Mouse (Mus musculus) ES-E14 (cell line): ENCODE measurements around the gene Tnfsfm13. TPM values are rescaled to one million over a fixed set of nuclear protein-coding genes. Genes with fewer than 3 reads are reported as not detected.

ENCODE experiments used
- DNase-seq: peaks from one replicate; pipeline ENCODE4 v3.0.0-alpha.2; 2013; ENCODE audit warnings: low read depth, low spot score
- H3K27ac ChIP-seq: 2 replicates; pipeline ENCODE4 v1.5.1; 2012; ENCODE audit warnings: low read depth, mild to moderate bottlenecking, low read length, moderate library complexity, mixed read lengths; ENCODE audit not compliant: poor library complexity, insufficient read depth, severe bottlenecking
- H3K36me3 ChIP-seq: 2 replicates; pipeline ENCODE4 v1.6.1; 2012; ENCODE audit warnings: mild to moderate bottlenecking, low read length, moderate library complexity, mixed read lengths; ENCODE audit not compliant: control insufficient read depth, poor library complexity, insufficient read depth, severe bottlenecking
- H3K4me1 ChIP-seq, 2 experiments: fragments of 150-350 bp in 1 of 2; sonication (generic) in 1 of 2; 2 replicates each; pipeline ENCODE4 v1.6.1; 2012; ENCODE audit warnings: low read length in 2 of 2, mild to moderate bottlenecking in 1 of 2, mixed read lengths in 1 of 2; ENCODE audit not compliant: control insufficient read depth in 2 of 2, insufficient read depth in 2 of 2, poor library complexity in 1 of 2
- H3K4me3 ChIP-seq, 2 experiments: fragments of 150-350 bp in 1 of 2; sonication (generic) in 1 of 2; 2 replicates each; pipeline ENCODE4 v1.5.1; 2012; ENCODE audit warnings: low read length in 2 of 2, low read depth in 1 of 2, mild to moderate bottlenecking in 1 of 2, mixed read lengths in 1 of 2; ENCODE audit not compliant: insufficient read depth in 1 of 2, poor library complexity in 1 of 2, severe bottlenecking in 1 of 2
- H3K9ac ChIP-seq: 2 replicates; pipeline ENCODE4 v1.6.1; 2012; ENCODE audit warnings: low read depth, mild to moderate bottlenecking, low read length, mixed read lengths; ENCODE audit not compliant: poor library complexity, insufficient read depth, severe bottlenecking
- H3K9me3 ChIP-seq: fragments of 150-350 bp; sonication (generic); 2 replicates; pipeline ENCODE4 v1.6.1; 2012; ENCODE audit warnings: low read depth, mild to moderate bottlenecking, low read length; ENCODE audit not compliant: control insufficient read depth, insufficient read depth
- CHD2 ChIP-seq: IDR thresholded peaks from 2 replicates; pipeline ENCODE4 v1.6.1; 2014; ENCODE audit warnings: mild to moderate bottlenecking, low read depth, low read length, inconsistent platforms
- HCFC1 ChIP-seq: IDR thresholded peaks from 2 replicates; pipeline ENCODE4 v1.6.1; 2012; ENCODE audit warnings: low read length, inconsistent platforms, borderline replicate concordance; ENCODE audit not compliant: insufficient read depth
- MAFK ChIP-seq: IDR thresholded peaks from 2 replicates; pipeline ENCODE4 v1.6.1; 2014; ENCODE audit warnings: mild to moderate bottlenecking, low read depth, low read length, inconsistent platforms; ENCODE audit not compliant: insufficient read depth
- ZC3H11A ChIP-seq: IDR thresholded peaks from 2 replicates; pipeline ENCODE4 v1.6.1; 2012; ENCODE audit warnings: low read depth, mild to moderate bottlenecking, inconsistent platforms, low read length, borderline replicate concordance
- ZNF384 ChIP-seq: IDR thresholded peaks from 2 replicates; pipeline ENCODE4 v1.6.1; 2012; ENCODE audit warnings: low read depth, low read length, inconsistent platforms
- in situ Hi-C, 2 experiments: fragments of 600-800 bp; cut with MboI; formaldehyde crosslinking; loops; one replicate each; pipeline ENCODE4 v1.15.1; 2025; ENCODE audit warnings: low sequenced_read_pairs in 2 of 2, inconsistent platforms in 1 of 2; ENCODE audit not compliant: unreplicated experiment in 2 of 2
- total RNA-seq: library from RNA; depleted of rRNA; stranded (reverse); fragments of 300-350 nt; gene quantifications from 2 replicates; pipeline ENCODE4 v1.2.3, GENCODE M21; 2012

The Tnfsfm13 gene
- total RNA-seq, 1 experiment: 13.7 TPM

DNA sequence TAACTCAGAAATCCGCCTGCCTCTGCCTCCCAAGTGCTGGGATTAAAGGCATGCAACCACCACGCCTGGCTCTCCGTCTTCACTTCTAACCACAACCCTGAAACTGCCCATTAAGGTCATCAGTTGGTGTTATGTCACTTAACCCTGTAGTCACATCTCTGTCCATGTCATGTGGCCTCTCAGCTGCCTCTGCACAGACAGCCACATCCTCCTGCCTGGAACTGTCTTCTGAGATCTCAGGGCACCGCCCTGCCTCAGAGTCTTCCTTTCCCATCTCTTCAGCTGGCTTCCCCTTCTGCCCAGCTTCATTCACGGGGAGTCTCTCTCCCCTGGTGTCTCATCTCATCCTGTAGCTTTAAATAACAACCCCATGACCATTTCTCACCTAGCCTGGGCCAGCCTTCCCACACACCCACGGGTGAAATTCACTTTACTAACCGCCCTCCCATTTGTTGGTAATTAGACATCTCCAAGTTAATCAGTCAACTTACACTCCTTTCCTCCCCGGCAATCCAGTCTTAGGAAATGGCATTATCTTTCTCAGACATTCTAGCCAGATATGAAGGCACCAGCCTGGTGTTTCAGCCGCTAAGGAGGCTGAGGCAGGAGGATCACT is 3.6 kb downstream of the Tnfsfm13 start:
- Histone ChIP-seq H3K27ac (peak overlapping the region; percentile 35; the same call in 1 of the 2 replicates), H3K36me3 (peaks cover 8% of the 10 kb centered on the region; the same call in 1 of the 2 replicates), H3K9ac (no peak overlapping the region), H3K4me3 (no peak overlapping the region), H3K4me1 (peaks cover 9 to 32% of the 10 kb centered on the region in 2 experiments; a peak in 3 of 4 replicates), H3K9me3 (no peaks in the 10 kb centered on the region)
- no peak for DNase-seq
- in situ Hi-C loops: no loop called here
- no peak for TF ChIP-seq HCFC1
- TF ChIP-seq CHD2: no peak
- no peak for TF ChIP-seq ZC3H11A

DNA sequence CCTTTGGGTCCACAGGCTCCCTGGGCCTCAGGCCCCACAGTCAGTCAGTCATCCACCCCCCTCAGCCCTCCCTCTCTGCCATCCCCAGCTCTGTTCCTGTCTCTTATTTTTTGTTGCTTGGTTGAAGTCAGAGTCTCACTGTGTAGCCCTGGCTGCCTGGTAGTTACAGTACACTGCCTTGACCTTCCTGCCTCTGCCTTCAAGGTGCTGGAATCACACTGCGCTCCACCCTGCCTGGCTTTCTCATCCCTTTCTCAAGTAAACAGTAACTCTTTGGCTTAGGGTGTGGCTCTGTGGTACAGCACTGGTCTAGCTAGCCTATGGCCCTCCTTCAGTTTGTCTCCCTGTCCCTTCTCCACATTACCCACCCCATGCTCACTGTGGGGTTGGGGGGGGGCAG is 6.0 kb downstream of the Tnfsfm13 start:
- DNase-seq: no peak
- H3K36me3 ChIP-seq: peaks cover 8% of the 10 kb centered on the region; the same call in 1 of the 2 replicates
- peaks cover 9 to 38% of the 10 kb centered on the region in 2 experiments; a peak in 3 of 4 replicates for H3K4me1 ChIP-seq
- H3K27ac ChIP-seq: peak overlapping the region; percentile 38; the same call in 1 of the 2 replicates
- H3K9me3 ChIP-seq: no peaks in the 10 kb centered on the region
- no peak for TF ChIP-seq MAFK
- no peak for TF ChIP-seq ZNF384
- no peak for TF ChIP-seq ZC3H11A
- TF ChIP-seq CHD2: no peak
- no peak for TF ChIP-seq HCFC1
- in situ Hi-C loops: no loop called here
- H3K4me3 ChIP-seq: 0 out of 4 replicates have a peak overlapping the region, but pooled peaks of 1 of the 2 experiments have one; percentile 6
- peak overlapping the region; percentile 41; the same call in 1 of the 2 replicates for H3K9ac ChIP-seq

DNA sequence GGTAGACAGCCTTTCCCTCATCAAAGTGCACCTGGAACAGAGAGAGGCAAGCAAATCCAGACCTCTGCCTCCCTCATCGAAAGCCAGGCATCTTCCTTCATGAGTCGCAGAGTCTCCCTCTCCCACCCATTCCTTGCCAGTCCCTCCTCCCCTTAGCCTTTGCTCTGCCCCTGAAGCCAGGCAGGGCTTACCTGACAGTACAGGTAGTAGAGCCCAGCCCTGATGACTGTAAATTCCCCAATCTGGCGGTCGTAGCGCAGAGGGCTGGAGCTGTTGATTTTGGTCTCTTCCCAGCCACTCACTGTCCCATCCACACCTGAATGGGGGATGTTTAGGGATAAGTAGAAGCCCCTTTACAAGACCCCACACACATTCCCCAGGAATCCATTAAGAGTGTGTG is 8.8 kb downstream of the Tnfsfm13 start:
- Histone ChIP-seq H3K4me3 (peak overlapping the region; percentile 3 to 41; a peak in 3 of 4 replicates), H3K36me3 (peaks cover 8% of the 10 kb centered on the region; the same call in 1 of the 2 replicates), H3K9ac (peak overlapping the region; percentile 65), H3K27ac (peak overlapping the region; percentile 53; the same call in 1 of the 2 replicates), H3K9me3 (no peaks in the 10 kb centered on the region), H3K4me1 (peaks cover 11 to 45% of the 10 kb centered on the region in 2 experiments)
- DNase-seq: no peak
- in situ Hi-C loops: no loop called here
- TF ChIP-seq HCFC1: no peak
- TF ChIP-seq ZC3H11A: no peak
- TF ChIP-seq ZNF384: no peak
- no peak for TF ChIP-seq CHD2
- no peak for TF ChIP-seq MAFK

- Histone ChIP-seq H3K27ac (peak overlapping the region; percentile 53; the same call in 1 of the 2 replicates), H3K36me3 (peaks cover 8% of the 10 kb centered on the region; the same call in 1 of the 2 replicates), H3K4me3 (peak overlapping the region in 1 of 2 experiments; percentile 41; a peak in 3 of 4 replicates), H3K4me1 (peaks cover 11 to 43% of the 10 kb centered on the region in 2 experiments), H3K9me3 (no peaks in the 10 kb centered on the region), H3K9ac (peak overlapping the region; percentile 65; the same call in 1 of the 2 replicates)
- TF ChIP-seq MAFK (no peak), ZNF384 (no peak), CHD2 (no peak), ZC3H11A (no peak), HCFC1 (no peak)
- no peak for DNase-seq
- in situ Hi-C loops: no loop called here
These were observed 9.5 kb downstream of the Tnfsfm13 start for GRCm38 (mm10) chr11:69686377-69686776.
